Mouse (Mus musculus) ES-Bruce4 (cell line): Measurements from ENCODE around the gene Aloxe3. TPM values are rescaled to one million over a fixed set of nuclear protein-coding genes. Genes with fewer than 3 reads are reported as not detected.

ENCODE experiments used
- H3K27ac ChIP-seq: 2 replicates; pipeline ENCODE4 v1.5.1; 2012; ENCODE audit warnings: low read length, inconsistent platforms; ENCODE audit not compliant: insufficient read depth
- H3K27me3 ChIP-seq: 2 replicates; pipeline ENCODE4 v1.6.1; 2012; ENCODE audit warnings: mild to moderate bottlenecking, low read length, inconsistent platforms; ENCODE audit not compliant: control insufficient read depth, poor library complexity, insufficient read depth, severe bottlenecking
- H3K36me3 ChIP-seq: 2 replicates; pipeline ENCODE4 v1.6.1; 2012; ENCODE audit warnings: inconsistent platforms, mild to moderate bottlenecking, low read length, moderate library complexity; ENCODE audit not compliant: control insufficient read depth, poor library complexity, insufficient read depth, severe bottlenecking
- H3K4me1 ChIP-seq: one replicate; pipeline ENCODE4 v1.8.1; 2011; ENCODE audit warnings: low read length; ENCODE audit not compliant: control insufficient read depth, insufficient read depth
- H3K4me3 ChIP-seq: 2 replicates; pipeline ENCODE4 v1.5.1; 2011; ENCODE audit warnings: low read depth, mild to moderate bottlenecking, low read length
- H3K9ac ChIP-seq: 2 replicates; pipeline ENCODE4 v1.6.1; 2012; ENCODE audit warnings: low read depth, mild to moderate bottlenecking, inconsistent platforms; ENCODE audit not compliant: poor library complexity, severe bottlenecking
- H3K9me3 ChIP-seq: replicated peaks from 2 replicates; pipeline ENCODE4 v1.6.1; 2012; ENCODE audit warnings: mild to moderate bottlenecking, low read length, inconsistent platforms; ENCODE audit not compliant: control insufficient read depth, poor library complexity, insufficient read depth, severe bottlenecking
- CTCF ChIP-seq: IDR thresholded peaks from one replicate; pipeline ENCODE4 v1.8.1; 2011; ENCODE audit warnings: low read depth, low read length
- EP300 ChIP-seq: IDR thresholded peaks from 2 replicates; pipeline ENCODE4 v1.6.1; 2011; ENCODE audit warnings: low read depth, low read length; ENCODE audit not compliant: insufficient read depth
- POLR2A ChIP-seq: IDR thresholded peaks from one replicate; pipeline ENCODE4 v1.8.1; 2011; ENCODE audit warnings: low read length; ENCODE audit not compliant: insufficient read depth
- polyA plus RNA-seq: library from polyadenylated mRNA; stranded (reverse); fragments of >200 nt; gene quantifications from 2 replicates; pipeline ENCODE4 v1.2.4, GENCODE M21; 2011; ENCODE audit warnings: low read depth; ENCODE audit not compliant: missing spikeins, insufficient read depth, insufficient read length

Gene Aloxe3
- polyA plus RNA-seq, 1 experiment = 2.0 TPM

DNA sequence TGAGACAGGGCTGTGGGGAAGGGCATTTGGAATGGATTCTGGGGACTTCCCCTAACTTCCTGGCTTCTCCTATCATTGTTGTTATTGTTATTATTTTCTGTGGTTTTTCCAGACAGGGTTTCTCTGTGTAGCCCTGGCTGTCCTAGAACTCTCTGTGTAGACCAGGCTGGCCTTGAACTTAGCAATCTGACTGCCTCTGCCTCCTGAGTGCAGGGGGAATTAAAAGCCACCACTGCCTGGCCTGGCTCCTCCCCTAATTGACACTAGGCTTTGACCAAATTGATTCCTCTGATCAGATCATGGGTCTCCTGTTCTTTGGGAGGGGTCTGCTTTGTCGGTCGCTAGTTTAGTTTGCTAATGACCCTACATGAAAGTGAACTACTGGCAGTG, 1.0 kb downstream of the Aloxe3 start:
- Histone ChIP-seq H3K36me3 (no peaks in the 10 kb centered on the region), H3K9ac (peak overlapping the region; percentile 34), H3K4me1 (peaks cover 2% of the 10 kb centered on the region), H3K4me3 (no peak overlapping the region), H3K9me3 (no peaks in the 10 kb centered on the region), H3K27ac (no peak overlapping the region), H3K27me3 (no peaks in the 10 kb centered on the region)
- no peak for TF ChIP-seq EP300
- no peak for TF ChIP-seq POLR2A
- no peak for TF ChIP-seq CTCF

DNA sequence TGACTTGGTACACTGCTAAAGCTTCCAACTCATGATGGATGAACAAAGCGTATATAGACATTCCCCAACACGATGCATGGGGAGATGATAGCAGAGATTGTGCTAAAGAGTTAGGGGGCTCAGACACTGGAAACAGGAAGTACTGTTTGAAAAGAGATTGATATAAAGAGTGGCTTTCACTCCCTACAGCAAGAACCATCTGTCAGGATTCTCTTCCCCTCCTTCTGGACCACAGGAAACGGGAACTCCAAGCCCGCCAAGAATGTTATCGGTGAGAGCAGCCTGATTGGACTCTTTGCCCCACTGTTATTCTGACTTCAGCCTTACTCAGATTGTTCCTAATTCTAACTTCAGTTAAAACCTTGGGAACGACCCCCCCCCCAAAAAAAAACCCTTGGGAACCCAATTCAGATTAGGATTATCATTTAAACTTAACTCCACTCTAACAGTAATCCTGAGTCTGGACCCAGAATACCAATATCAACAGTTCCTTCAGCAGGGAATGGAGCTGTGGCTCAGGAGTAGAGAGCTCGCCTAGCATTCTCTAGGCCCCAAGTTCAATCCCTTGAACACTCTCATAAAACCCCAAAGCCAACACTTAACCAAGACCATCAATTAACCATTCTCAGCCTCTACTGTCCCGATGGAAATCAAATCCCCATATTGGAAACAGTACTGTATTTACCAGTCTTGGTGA, 2.9 kb downstream of the Aloxe3 start:
- H3K9ac ChIP-seq = no peak overlapping the region
- H3K27ac ChIP-seq = no peak overlapping the region
- no peaks in the 10 kb centered on the region for H3K27me3 ChIP-seq
- no peak for TF ChIP-seq CTCF
- TF ChIP-seq POLR2A = no peak
- TF ChIP-seq EP300 = no peak
- no peak overlapping the region for H3K4me3 ChIP-seq
- H3K9me3 ChIP-seq = no peaks in the 10 kb centered on the region
- peaks cover 3% of the 10 kb centered on the region for H3K4me1 ChIP-seq
- H3K36me3 ChIP-seq = no peaks in the 10 kb centered on the region

DNA sequence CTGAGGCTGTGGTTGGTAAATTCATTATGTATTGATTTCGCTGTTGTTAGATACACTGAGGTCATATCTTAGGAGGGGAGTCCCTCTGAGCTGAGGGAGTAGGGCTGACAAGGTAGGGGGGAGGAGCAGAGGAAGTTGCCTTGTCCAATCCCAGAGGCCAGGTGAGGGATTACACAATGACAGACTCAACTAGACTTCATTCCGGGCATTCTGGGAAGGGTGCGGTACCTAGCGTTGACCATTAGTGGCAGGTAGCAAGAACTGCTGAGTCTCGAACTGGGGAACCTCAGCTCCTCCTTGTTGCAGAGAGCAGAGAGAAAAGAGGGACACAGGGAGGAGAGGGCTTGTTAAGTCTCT, 7.8 kb downstream of the Aloxe3 start:
- H3K27ac ChIP-seq = 0 out of 2 replicates have a peak overlapping the region, but pooled peaks have one; percentile 21
- H3K9ac ChIP-seq = no peak overlapping the region
- no peaks in the 10 kb centered on the region for H3K27me3 ChIP-seq
- H3K36me3 ChIP-seq = no peaks in the 10 kb centered on the region
- H3K9me3 ChIP-seq = no peaks in the 10 kb centered on the region
- no peak for TF ChIP-seq EP300
- TF ChIP-seq CTCF = no peak
- H3K4me3 ChIP-seq = peak overlapping the region; percentile 81
- peaks cover 4% of the 10 kb centered on the region for H3K4me1 ChIP-seq

DNA sequence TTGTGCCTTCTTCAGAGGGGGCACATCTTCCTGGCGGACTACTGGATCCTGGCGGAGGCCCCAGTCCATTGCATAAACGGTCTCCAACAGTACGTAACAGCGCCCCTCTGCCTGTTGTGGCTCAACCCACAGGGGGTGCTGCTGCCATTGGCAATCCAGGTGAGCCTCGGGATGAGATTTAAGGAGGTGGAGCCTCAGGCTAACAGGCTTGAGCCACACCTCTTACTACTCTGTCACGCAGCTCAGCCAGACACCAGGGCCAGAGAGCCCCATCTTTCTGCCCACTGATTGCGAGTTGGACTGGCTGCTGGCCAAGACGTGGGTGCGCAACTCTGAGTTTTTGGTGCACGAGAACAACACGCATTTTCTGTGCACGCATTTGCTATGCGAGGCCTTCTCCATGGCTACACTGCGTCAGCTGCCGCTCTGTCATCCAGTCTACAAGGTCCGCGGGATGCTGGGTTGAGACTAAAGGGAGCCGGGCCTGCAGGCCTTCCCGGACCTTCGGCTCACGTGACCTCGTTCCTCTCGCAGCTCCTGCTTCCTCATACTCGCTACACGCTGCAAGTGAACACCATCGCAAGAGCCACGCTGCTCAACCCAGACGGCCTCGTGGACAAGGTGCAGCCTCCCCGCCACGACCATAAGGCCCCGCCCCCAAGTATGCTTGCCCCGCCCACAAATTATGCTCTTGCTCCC, 8.4 kb downstream of the Aloxe3 start:
- no peaks in the 10 kb centered on the region for H3K9me3 ChIP-seq
- H3K4me1 ChIP-seq = peaks cover 4% of the 10 kb centered on the region
- no peaks in the 10 kb centered on the region for H3K27me3 ChIP-seq
- H3K4me3 ChIP-seq = peak overlapping the region; percentile 81
- 0 out of 2 replicates have a peak, but pooled peaks have one; percentile 41 for TF ChIP-seq EP300
- peak; percentile 63 for TF ChIP-seq CTCF
- no peak for TF ChIP-seq POLR2A
- 0 out of 2 replicates have a peak overlapping the region, but pooled peaks have one; percentile 21 for H3K27ac ChIP-seq
- no peaks in the 10 kb centered on the region for H3K36me3 ChIP-seq
- no peak overlapping the region for H3K9ac ChIP-seq

DNA sequence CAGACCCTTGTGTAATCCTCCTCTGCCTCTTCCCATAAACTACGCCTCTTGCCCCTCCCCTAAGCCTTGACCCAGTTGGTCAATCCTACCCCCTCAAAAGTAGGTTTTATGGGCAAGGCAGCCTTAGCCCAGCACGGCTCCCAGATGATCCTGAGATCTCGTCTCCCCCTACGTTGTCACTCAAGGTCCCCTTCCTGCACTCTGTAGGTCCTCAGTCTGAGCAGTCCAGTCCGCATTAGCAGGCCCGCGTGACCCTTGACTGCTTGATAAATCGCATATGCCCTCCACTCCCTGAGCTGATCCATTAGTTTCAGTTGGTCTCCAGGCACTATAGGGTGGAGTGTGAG, 8.9 kb downstream of the Aloxe3 start:
- Histone ChIP-seq H3K9me3 (no peaks in the 10 kb centered on the region), H3K27ac (no peak overlapping the region), H3K27me3 (no peaks in the 10 kb centered on the region), H3K36me3 (no peaks in the 10 kb centered on the region), H3K4me3 (peak overlapping the region; percentile 81), H3K9ac (no peak overlapping the region), H3K4me1 (peaks cover 4% of the 10 kb centered on the region)
- TF ChIP-seq POLR2A (no peak), EP300 (no peak), CTCF (no peak)

DNA sequence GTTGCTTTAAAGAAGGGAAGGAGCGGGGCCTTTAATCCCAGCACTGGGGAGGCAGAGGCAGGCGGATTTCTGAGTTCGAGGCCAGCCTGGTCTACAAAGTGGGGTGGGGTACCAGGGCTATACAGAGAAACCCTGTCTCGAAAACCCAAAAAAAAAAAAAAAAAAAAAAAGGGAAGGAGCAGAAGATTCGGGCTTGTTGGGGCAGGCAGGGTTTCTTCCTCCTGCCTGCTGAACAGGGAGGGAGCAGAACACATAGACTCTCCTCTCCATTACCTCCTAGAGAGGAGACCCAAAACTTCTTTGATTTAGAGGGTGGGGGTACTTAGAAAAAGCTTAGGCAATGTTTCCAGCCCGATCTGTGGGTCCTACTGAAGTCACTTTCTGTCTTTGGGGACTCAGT, 9.7 kb downstream of the Aloxe3 start:
- Histone ChIP-seq H3K4me3 (no peak overlapping the region), H3K9me3 (no peaks in the 10 kb centered on the region), H3K36me3 (no peaks in the 10 kb centered on the region), H3K27ac (no peak overlapping the region), H3K9ac (no peak overlapping the region), H3K27me3 (no peaks in the 10 kb centered on the region), H3K4me1 (peaks cover 4% of the 10 kb centered on the region)
- TF ChIP-seq EP300 = no peak
- TF ChIP-seq POLR2A = no peak
- TF ChIP-seq CTCF = no peak
